Comparison of ENCODE assay signal across 22 mouse cellular contexts in genomic region chr5:136563104-136563503, GRCm38 (mm10). TPM values are rescaled to one million over a fixed set of nuclear protein-coding genes. Genes with fewer than 3 reads are reported as not detected.
DNase-seq lines count a peak whose midpoint lies in the region; ATAC-seq and TF ChIP-seq lines count a peak whose summit lies in the region.
"Had no signal": no experiment of that assay in that cellular context is flagged by ENCODE, and none has a peak within 500 bp of the region (broad histone marks: within the 10 kb centered on the region; RNA-seq: fewer than 3 reads in every experiment).

No protein-coding gene starts in this region.

- H3K4me2 ChIP-seq in forebrain, embryonic 16.5 days (ENCODE audit: low read length) = peak overlapping the region; percentile 28
- H3K4me2 ChIP-seq in forebrain, embryonic 12.5 days = no peak overlapping the region
- peak overlapping the region; percentile 100; the same call in 1 of the 2 replicates for H3K4me2 ChIP-seq in lung, postnatal 0 days (replicated peaks; ENCODE audit: low read depth, low read length)
- peak overlapping the region; percentile 93 for H3K4me2 ChIP-seq in myocyte (ENCODE audit: low read depth)
- H3K4me2 ChIP-seq: embryonic facial prominence, embryonic 15.5 days; intestine, embryonic 15.5 days had no signal

- H3K4me1 ChIP-seq in forebrain, embryonic 16.5 days (replicated peaks; ENCODE audit: control insufficient read depth, insufficient read depth, low read length) = peaks cover 29% of the 10 kb centered on the region
- H3K4me1 ChIP-seq in forebrain, embryonic 12.5 days = peaks cover 38% of the 10 kb centered on the region
- H3K4me1 ChIP-seq in lung, postnatal 0 days (ENCODE audit: insufficient read depth, low read depth, low read length) = peaks cover 5% of the 10 kb centered on the region; the same call in 1 of the 2 replicates

- no peak overlapping the region for H3ac ChIP-seq in myocyte (ENCODE audit: control insufficient read depth, insufficient read length)

- 50% methylated on average over 4 of the region's 4 CpGs for WGBS in forebrain, embryonic 16.5 days
- 62% methylated on average over 4 of the region's 4 CpGs for WGBS in forebrain, embryonic 12.5 days
- 43% methylated on average over 4 of the region's 4 CpGs for WGBS in lung, postnatal 0 days

- H3K27ac ChIP-seq in forebrain, embryonic 16.5 days (ENCODE audit: low read length) = no peak overlapping the region
- H3K27ac ChIP-seq in forebrain, embryonic 12.5 days = no peak overlapping the region
- peak overlapping the region; percentile 74; the same call in 1 of the 2 replicates for H3K27ac ChIP-seq in lung, postnatal 0 days (ENCODE audit: low read length)
- H3K27ac ChIP-seq: embryonic facial prominence, embryonic 15.5 days; hindbrain, embryonic 13.5 days; intestine, embryonic 15.5 days had no signal

- peak; percentile 9 for DNase-seq in cerebellum, adult 9-10 months
- no peak for DNase-seq in cerebellum, adult 8-10 months
- peak; percentile 29 for DNase-seq in lung, postnatal 0 days (ENCODE audit: low spot score)
- DNase-seq in lung, adult 18-20 months = no peak
- DNase-seq: adrenal gland, postnatal 10 days; B cell, adult 2 months; cerebellum, adult 11 months; cerebellum, adult 9-11 months; cerebellum, postnatal 36 days; gastrocnemius, postnatal 10 days; heart, adult 18-20 months; heart, postnatal 10 days; heart, postnatal 4 days had no signal

- no peak; the same call in 1 of the 2 replicates for TF ChIP-seq EP300 in lung, postnatal 0 days (IDR thresholded peaks at IDR 0.05)

- H3K9ac ChIP-seq in forebrain, embryonic 16.5 days (replicated peaks; ENCODE audit: low read depth, low read length) = no peak overlapping the region
- H3K9ac ChIP-seq in forebrain, embryonic 12.5 days = no peak overlapping the region
- no peak overlapping the region for H3K9ac ChIP-seq in lung, postnatal 0 days (replicated peaks; ENCODE audit: low read depth)
- H3K9ac ChIP-seq: embryonic facial prominence, embryonic 15.5 days; hindbrain, embryonic 13.5 days; intestine, embryonic 15.5 days had no signal

- TF ChIP-seq CTCF in lung, postnatal 0 days (IDR thresholded peaks at IDR 0.05) = no peak

- no peak for ATAC-seq in forebrain, embryonic 16.5 days
- no peak for ATAC-seq in forebrain, embryonic 12.5 days (ENCODE audit: low FRiP score)
- no peak for ATAC-seq in lung, postnatal 0 days
- ATAC-seq: CD4-positive, CD25-positive, alpha-beta regulatory T cell, adult 4 months; intestine, embryonic 15.5 days had no signal

- no peak for TF ChIP-seq POLR2A in myocyte (IDR thresholded peaks at IDR 0.05; ENCODE audit: insufficient read length, low read depth)

- peaks cover 79% of the 10 kb centered on the region for H3K79me2 ChIP-seq in myocyte (ENCODE audit: control insufficient read depth, insufficient read depth)

- no peaks in the 10 kb centered on the region for H3K9me3 ChIP-seq in forebrain, embryonic 16.5 days (ENCODE audit: control insufficient read depth, low read length)
- H3K9me3 ChIP-seq in forebrain, embryonic 12.5 days = no peaks in the 10 kb centered on the region
- H3K9me3 ChIP-seq in lung, postnatal 0 days (ENCODE audit: low read length) = no peaks in the 10 kb centered on the region
- H3K9me3 ChIP-seq: embryonic facial prominence, embryonic 15.5 days; heart, embryonic 10.5 days; hindbrain, embryonic 13.5 days; intestine, embryonic 15.5 days had no signal

- no peaks in the 10 kb centered on the region for H3K27me3 ChIP-seq in forebrain, embryonic 16.5 days (replicated peaks; ENCODE audit: control insufficient read depth, insufficient read depth, low read length)
- H3K27me3 ChIP-seq in forebrain, embryonic 12.5 days = peaks cover 3% of the 10 kb centered on the region; the same call in 1 of the 2 replicates
- H3K27me3 ChIP-seq in lung, postnatal 0 days (replicated peaks; ENCODE audit: insufficient read depth, low read length) = no peaks in the 10 kb centered on the region
- H3K27me3 ChIP-seq in myocyte (ENCODE audit: control insufficient read depth, insufficient read depth, insufficient read length) = no peaks in the 10 kb centered on the region
- H3K27me3 ChIP-seq: intestine, embryonic 15.5 days had no signal

- no peak overlapping the region for H3K4me3 ChIP-seq in forebrain, embryonic 16.5 days (replicated peaks; ENCODE audit: low read length)
- H3K4me3 ChIP-seq in forebrain, embryonic 12.5 days (replicated peaks) = no peak overlapping the region
- no peak overlapping the region for H3K4me3 ChIP-seq in lung, postnatal 0 days (ENCODE audit: low read depth, low read length)
- no peak overlapping the region for H3K4me3 ChIP-seq in myocyte
- H3K4me3 ChIP-seq: embryonic facial prominence, embryonic 15.5 days; heart, embryonic 10.5 days; hindbrain, embryonic 13.5 days; intestine, embryonic 15.5 days had no signal

- H3K36me3 ChIP-seq in forebrain, embryonic 16.5 days (ENCODE audit: control insufficient read depth, insufficient read depth) = no peaks in the 10 kb centered on the region
- no peaks in the 10 kb centered on the region for H3K36me3 ChIP-seq in forebrain, embryonic 12.5 days (replicated peaks)
- no peaks in the 10 kb centered on the region for H3K36me3 ChIP-seq in lung, postnatal 0 days (ENCODE audit: insufficient read depth, low read length)
- no peaks in the 10 kb centered on the region for H3K36me3 ChIP-seq in myocyte (ENCODE audit: control insufficient read depth, insufficient read depth)
- H3K36me3 ChIP-seq: embryonic facial prominence, embryonic 15.5 days; G1E; heart, embryonic 10.5 days; hindbrain, embryonic 13.5 days; intestine, embryonic 15.5 days had no signal

TF ChIP-seq in myocyte, 11 proteins besides CTCF, POLR2A, EP300 and RAD21:
- TF ChIP-seq SRF (IDR thresholded peaks at IDR 0.05; ENCODE audit: control insufficient read depth, insufficient read length, low read depth) = no peak
- TF ChIP-seq TCF12 (IDR thresholded peaks at IDR 0.05; ENCODE audit: insufficient read depth, poor library complexity, severe bottlenecking) = no peak
- TF ChIP-seq MAX (IDR thresholded peaks at IDR 0.05; ENCODE audit: low read depth) = no peak
- no peak for TF ChIP-seq USF1 (IDR thresholded peaks at IDR 0.05; ENCODE audit: low read depth)
- TF ChIP-seq REST (IDR thresholded peaks at IDR 0.05; ENCODE audit: insufficient read depth, insufficient read length) = no peak
- no peak for TF ChIP-seq MYOD1 (IDR thresholded peaks at IDR 0.05; ENCODE audit: control insufficient read depth in 1 of 3, insufficient read length in 2 of 3, low read depth in 2 of 3)
- no peak for TF ChIP-seq E2F4 (IDR thresholded peaks at IDR 0.05; ENCODE audit: insufficient read depth)
- no peak for TF ChIP-seq POLR2AphosphoS2 (IDR thresholded peaks at IDR 0.05; ENCODE audit: insufficient read length, low read depth)
- TF ChIP-seq MYOG (IDR thresholded peaks at IDR 0.05; ENCODE audit: control insufficient read depth in 1 of 3, insufficient read depth in 1 of 3, insufficient read length in 2 of 3, low read depth in 2 of 3) = no peak
- no peak for TF ChIP-seq TCF3 (IDR thresholded peaks at IDR 0.05; ENCODE audit: insufficient read length, low read depth)
- no peak for TF ChIP-seq CEBPB (IDR thresholded peaks at IDR 0.05; ENCODE audit: insufficient read depth, poor library complexity, severe bottlenecking)
TF ChIP-seq in myocyte: peak in this region for 0.

RNA-seq across cellular contexts. Expression of gene Cux1, which starts 4.2 kb away (rescaled TPM):
- polyA plus RNA-seq in forebrain, embryonic 16.5 days (2015; fragmentation: Nextera tagmentation; extraction: Ambion mirVana) = 138 and 141 TPM in 2 replicates
- polyA plus RNA-seq in forebrain, embryonic 12.5 days (2016; fragmentation: Nextera tagmentation; extraction: Ambion mirVana) = 157 and 165 TPM in 2 replicates
- 68.5 and 74.0 TPM in 2 replicates for polyA plus RNA-seq in lung, postnatal 0 days (2015; fragmentation: Nextera tagmentation; extraction: Ambion mirVana)
- polyA plus RNA-seq in myocyte (2012; fragmentation: generic; extraction: Trizol) = 50.7 TPM

Comparison
In these comparisons a context has a peak if more than half of its experiments do, and no peak if none do; other contexts are left out.
1. DNase-seq: peak in cerebellum, adult 9-10 months (single experiment) and lung, postnatal 0 days (single experiment); none in cerebellum, adult 8-10 months (single experiment) and lung, adult 18-20 months (0 of 2).